Mouse (Mus musculus) urinary bladder, postnatal 4 days (tissue): Measurements from ENCODE around the gene Kpnb1.

Source experiments
- DNase-seq, 2 experiments: peaks; one replicate each; pipeline ENCODE4 v3.0.0; 2021 to 2022; ENCODE audit warnings: low spot score in 2 of 2

Gene Kpnb1

GRCm38 (mm10) chr11:97142159-97142608 is 45.5 kb downstream of the Kpnb1 start:
- DNase-seq: no peak

GRCm38 (mm10) chr11:97140811-97141210 is 46.9 kb downstream of the Kpnb1 start:
- no peak for DNase-seq

GRCm38 (mm10) chr11:97139256-97139655 is 48.4 kb downstream of the Kpnb1 start:
- no peak for DNase-seq

GRCm38 (mm10) chr11:97138554-97139226 is 49.0 kb downstream of the Kpnb1 start:
- no peak for DNase-seq

- no peak for DNase-seq
These were observed 54.4 kb downstream of the Kpnb1 start for GRCm38 (mm10) chr11:97133270-97133669.

- DNase-seq: no peak
These were observed 55.5 kb downstream of the Kpnb1 start for GRCm38 (mm10) chr11:97132185-97132584.

- DNase-seq: no peak
These were observed 56.0 kb downstream of the Kpnb1 start for GRCm38 (mm10) chr11:97131683-97132082.

GRCm38 (mm10) chr11:97130318-97130717 is 57.4 kb downstream of the Kpnb1 start:
- DNase-seq: no peak

GRCm38 (mm10) chr11:97128956-97129355 is 58.7 kb downstream of the Kpnb1 start:
- DNase-seq: no peak

GRCm38 (mm10) chr11:97127470-97128223 is 60.0 kb downstream of the Kpnb1 start:
- DNase-seq: no peak

- no peak for DNase-seq
These were observed 60.8 kb downstream of the Kpnb1 start for GRCm38 (mm10) chr11:97126645-97127468.

GRCm38 (mm10) chr11:97124266-97125036 is 63.2 kb downstream of the Kpnb1 start:
- DNase-seq: no peak

- no peak for DNase-seq
These were observed 64.3 kb downstream of the Kpnb1 start for GRCm38 (mm10) chr11:97123282-97123890.

- no peak for DNase-seq
These were observed 67.0 kb downstream of the Kpnb1 start for GRCm38 (mm10) chr11:97120641-97121040.

- no peak for DNase-seq
These were observed 67.5 kb downstream of the Kpnb1 start for GRCm38 (mm10) chr11:97120221-97120620.

- no peak for DNase-seq
These were observed 71.9 kb downstream of the Kpnb1 start for GRCm38 (mm10) chr11:97115797-97116196.

GRCm38 (mm10) chr11:97114671-97115601 is 72.7 kb downstream of the Kpnb1 start, which contains the start of gene Tbx21:
Gene Tbx21, minus strand, starts transcription at chr11:97115331.
- DNase-seq: no peak

GRCm38 (mm10) chr11:97112519-97113125 is 75.1 kb downstream of the Kpnb1 start:
- no peak for DNase-seq
